Mouse (Mus musculus): ENCODE data around the gene Rac1.

- TF ChIP-seq CTCF (IDR thresholded peaks at IDR 0.05; ENCODE audit: extremely low read depth, insufficient read depth, insufficient read length, insufficient replicate concordance) (no peak), POLR2A (IDR thresholded peaks at IDR 0.05; ENCODE audit: low read depth, low read length) (no peak)
Observed at GRCm38 (mm10) chr5:143552911-143553310, 25.1 kb upstream of the Rac1 start.

Data from spleen, adult 2 months (tissue).